Mouse (Mus musculus) layer of hippocampus, adult 18-20 months (tissue): ENCODE results near the gene Casq2. TPM values are rescaled to one million over a fixed set of nuclear protein-coding genes. Genes with fewer than 3 reads are reported as not detected.

ENCODE experiments used
- DNase-seq, 2 experiments: peaks; one replicate each; pipeline ENCODE4 v3.0.0; 2022; ENCODE audit warnings: low spot score in 2 of 2
- total RNA-seq, 2 experiments: library from RNA; stranded (reverse); gene quantifications; 2 replicates each; pipeline ENCODE4 v1.2.3; 2021

Casq2 gene
- total RNA-seq, 2 experiments from 2014 or later = 0.59 to 1.2 TPM

- no peak for DNase-seq
Measured at GRCm38 (mm10) chr3:102131627-102132324, 45.6 kb downstream of the Casq2 start.

- no peak for DNase-seq
Measured at GRCm38 (mm10) chr3:102135389-102136113, 49.3 kb downstream of the Casq2 start.

DNA sequence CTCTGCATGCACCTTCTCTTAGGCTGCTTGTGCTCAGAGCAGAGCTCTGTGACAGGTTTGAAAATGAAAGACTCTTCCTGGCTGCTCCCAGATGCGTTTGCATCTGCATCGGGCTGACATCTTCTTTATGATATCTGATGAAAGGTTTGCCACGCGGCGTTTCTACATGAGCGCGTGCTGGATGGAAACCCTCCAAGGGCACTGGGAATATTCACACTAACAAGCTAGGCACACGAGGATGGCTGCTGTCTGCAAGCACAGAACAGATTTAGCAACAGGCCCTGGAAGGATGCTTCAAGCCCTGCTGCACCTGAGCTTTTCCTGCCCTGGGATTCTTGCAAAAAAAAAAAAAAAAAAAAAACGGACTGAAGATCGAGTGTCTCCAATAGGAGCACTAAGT, 50.9 kb downstream of the Casq2 start:
- no peak for DNase-seq

DNA sequence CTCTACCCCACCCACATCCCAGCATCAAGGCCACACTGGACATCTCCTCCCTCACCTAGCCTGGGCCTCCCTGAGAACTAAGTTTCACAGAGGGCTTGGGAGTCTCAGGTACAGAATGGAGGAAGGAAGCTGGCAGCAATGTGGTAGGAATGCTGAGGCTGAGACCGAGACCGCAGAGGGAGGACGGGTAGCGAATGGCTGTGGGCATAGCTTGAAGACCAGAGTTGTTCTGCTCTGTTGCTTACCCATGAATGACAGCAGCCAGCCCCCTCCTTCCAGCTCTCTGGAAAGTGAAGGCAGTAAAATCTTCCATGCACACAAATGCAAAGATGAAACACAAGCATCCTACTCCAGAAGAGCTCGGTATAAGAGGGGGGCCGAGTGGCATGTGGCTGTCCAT, 52.7 kb downstream of the Casq2 start:
- no peak for DNase-seq

- DNase-seq = no peak
Measured at GRCm38 (mm10) chr3:102140606-102141005, 54.4 kb downstream of the Casq2 start.

DNA sequence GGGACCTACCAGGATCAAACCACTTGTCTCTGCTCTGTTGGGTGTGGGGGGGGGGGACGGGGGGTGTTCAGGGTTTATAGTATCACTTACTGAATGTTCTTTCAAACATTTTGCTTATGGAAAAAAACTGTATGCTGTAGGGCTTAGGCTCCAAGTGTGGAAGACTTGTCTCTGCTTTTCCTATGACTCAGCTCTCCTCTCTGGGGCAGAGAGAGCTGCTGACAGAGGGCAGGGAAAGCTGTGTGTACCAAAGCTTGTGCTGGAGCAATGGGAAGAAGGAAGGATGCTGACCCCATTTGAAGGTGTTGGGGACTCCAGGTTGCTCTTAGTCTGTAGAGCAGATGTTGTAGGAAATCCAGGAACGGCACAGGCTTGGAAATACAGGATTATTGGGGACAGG, 55.2 kb downstream of the Casq2 start:
- DNase-seq = no peak

DNA sequence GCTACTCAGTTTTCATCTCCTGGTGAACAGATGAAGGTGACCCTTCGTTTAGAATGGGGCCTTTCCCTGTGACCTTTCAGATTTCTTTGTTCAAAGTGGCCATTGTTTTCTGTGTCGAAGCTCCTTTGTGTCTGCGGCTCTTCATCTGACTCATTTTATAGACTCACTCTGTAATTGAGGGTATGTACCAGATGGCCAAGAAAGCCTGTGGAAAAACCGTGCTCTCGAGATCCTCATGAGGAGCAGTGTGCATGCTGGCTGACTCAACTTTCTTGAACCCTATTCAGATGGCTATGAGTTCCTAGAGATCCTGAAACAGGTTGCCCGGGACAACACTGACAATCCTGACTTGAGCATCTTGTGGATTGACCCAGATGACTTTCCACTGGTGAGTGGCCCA, 55.7 kb downstream of the Casq2 start:
- peak in 1 of 2 experiments; percentile 23 for DNase-seq

DNA sequence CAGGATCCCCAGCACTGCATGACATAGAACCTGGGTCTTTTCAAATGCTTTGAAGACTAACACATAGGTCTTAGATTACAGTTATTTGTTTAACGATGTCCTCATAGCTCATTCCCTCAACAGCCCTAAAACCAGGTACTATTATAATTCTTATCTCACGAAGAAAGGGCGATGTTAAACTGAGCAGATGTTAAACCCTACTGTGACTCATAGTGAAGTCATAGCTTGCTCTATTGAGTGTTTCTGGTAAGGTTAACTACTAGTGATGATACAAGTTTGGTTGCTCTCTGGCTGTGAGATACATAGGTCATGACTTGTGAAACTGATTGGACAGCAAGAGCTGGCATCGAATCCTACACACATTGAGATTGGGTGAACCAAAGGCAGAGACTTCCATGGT, 56.7 kb downstream of the Casq2 start:
- no peak for DNase-seq

DNA sequence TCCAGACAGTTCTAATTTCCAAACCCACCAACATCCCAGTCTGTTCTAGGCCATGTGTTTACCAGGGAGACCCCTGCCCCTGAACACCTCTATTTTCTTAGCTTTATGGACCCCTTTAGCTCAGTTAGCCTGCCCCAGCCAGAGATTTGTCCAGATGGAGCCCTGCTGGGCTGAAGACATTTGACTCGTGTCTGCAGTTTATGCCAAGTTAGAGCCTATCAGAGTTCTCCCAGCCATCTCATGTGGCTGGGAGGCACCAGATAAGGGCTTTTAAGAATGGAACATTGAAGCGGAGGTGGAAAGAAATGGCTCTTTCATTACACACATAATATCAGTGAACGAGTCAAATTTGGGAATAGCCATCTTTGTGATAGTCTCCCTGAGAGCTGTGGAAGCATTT, 57.3 kb downstream of the Casq2 start:
- no peak for DNase-seq

- no peak for DNase-seq
Measured at GRCm38 (mm10) chr3:102144401-102144800, 58.2 kb downstream of the Casq2 start.

GRCm38 (mm10) chr3:102145645-102146386, 59.6 kb downstream of the Casq2 start:
- DNase-seq = no peak

DNA sequence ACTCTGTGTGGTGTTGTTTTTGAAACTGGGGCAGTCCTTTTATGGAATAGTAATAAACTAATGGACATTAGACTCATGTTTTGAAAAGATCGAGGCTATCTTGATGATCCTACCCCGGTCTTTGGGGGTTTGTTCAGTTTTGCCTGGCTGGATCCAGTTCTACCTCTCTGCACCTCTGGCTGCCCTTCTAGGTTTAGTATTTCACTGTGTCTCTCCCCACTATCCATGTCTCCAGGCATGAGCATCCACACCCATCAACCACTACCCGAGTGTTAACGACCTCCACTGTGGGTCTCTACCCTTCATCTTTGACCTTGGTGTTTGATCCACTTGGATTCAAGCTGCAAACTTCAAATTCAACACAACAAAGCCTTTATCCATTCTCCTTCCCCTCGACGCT, 60.2 kb downstream of the Casq2 start:
- DNase-seq = no peak

DNA sequence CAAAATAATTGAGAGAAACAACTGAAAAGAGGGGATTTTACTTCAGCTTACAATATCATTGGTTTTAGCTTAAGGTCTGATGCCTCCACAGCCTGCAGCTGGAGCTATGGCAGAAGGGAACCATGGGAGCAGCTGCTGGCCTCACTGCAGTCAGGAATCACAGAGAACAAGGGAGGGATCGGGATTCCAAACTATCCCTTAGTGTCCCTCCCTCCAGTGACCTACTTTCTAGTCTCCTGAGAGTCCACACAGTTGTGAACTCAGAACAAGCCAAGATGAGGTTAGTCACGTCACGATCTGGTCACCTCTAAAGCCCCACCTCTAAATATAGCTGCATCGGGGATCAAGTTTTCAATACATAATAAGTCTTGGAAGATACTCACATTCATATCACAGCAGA, 61.0 kb downstream of the Casq2 start:
- no peak for DNase-seq

DNA sequence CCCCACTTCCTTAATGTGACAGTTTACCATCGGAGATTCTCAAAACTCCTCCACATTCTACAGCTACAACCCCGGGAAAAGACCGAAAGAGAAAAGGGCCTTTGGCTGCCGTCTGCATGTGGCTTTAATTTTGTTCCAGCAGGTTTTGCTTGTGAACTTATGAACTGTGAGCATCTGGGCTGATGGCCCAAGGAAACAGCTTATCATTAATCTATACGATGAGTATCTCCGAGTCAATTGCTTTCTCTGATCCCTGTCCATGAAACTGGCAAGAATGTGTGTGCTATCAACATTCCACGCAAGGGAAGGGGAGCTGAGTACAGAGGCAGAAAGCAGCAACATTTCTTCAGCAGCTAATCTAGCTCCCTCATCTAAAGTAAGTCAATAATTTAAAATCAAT, 63.7 kb downstream of the Casq2 start:
- DNase-seq = no peak

DNA sequence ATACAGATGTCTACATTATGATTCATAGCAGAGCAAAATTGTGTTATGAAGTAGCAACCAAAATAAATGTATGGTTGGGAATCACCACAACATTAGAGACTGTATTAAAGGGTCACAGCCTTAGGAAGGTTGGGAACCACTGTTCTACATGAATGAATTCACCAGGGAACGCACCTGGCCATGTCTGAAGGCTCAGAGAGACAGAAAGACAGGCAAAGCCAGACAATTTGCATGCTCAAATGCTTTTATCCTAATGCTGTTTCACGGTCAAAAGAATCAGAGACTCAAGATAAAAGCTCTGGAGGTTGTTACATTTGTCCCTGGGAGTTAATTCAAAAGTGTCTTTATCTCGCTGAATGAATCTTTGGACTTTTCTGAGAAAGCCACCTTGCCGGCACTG, 65.6 kb downstream of the Casq2 start:
- no peak for DNase-seq

DNA sequence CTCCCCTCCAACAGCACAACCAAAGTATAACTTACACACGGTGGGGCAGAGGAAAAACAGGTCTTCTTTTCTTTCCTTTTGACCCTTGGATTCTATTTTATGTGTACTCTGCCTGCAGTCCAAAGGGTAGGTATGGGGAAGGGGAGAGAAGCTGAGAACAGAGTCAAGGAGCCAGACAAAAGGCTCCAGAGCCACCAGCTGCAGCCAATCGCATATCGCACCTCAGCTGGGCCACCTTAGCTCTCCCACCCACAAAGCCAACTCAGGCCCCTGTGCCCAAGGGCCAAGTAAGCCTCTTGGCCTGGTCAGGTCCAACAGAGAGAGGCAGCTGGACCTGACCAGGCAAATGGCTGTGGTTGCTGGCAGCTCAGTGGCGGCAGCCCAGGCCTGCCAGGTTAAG, 66.3 kb downstream of the Casq2 start:
- no peak for DNase-seq

GRCm38 (mm10) chr3:102152872-102153271, 66.7 kb downstream of the Casq2 start:
- DNase-seq = no peak

DNA sequence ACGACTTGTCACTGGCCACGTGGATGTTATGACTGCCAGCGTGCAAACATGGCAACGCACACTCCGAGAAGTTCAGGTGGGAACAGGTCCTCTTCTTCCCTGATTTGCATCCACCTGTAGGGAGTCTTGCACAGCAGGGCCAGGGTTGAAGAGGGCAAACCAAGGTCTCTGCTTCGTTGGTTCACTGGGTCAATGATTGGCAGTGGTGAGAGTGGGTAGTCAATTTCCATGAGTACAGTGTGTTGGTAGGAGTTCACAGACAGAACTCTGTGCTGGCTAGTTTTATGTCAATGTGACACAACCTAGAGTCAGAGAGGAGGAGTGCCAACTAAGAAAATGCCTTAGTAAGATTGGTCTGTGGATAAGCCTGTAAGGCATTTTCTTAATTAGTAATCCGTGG, 67.9 kb downstream of the Casq2 start:
- no peak for DNase-seq

DNA sequence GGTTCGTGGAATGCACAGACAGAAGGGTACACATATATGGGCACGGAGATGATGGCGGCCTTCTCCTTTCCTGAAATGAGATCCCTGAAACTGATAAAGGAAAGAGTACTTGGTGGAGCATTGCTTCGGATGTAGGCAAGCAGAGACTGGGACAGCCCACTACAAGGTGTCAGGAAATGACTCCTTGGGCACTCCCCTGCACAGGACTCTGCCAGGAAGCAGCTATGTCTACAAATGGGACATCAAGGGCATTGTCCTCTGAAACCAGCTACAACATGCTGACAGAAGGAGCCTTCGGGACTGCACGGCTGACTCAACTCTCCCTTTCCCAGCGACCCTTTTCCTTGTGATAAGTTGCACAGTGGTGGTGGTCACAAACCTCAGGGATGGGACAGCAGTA, 70.5 kb downstream of the Casq2 start:
- no peak for DNase-seq

- DNase-seq = no peak
Measured at GRCm38 (mm10) chr3:102157652-102158051, 71.4 kb downstream of the Casq2 start.

- DNase-seq = no peak
Measured at GRCm38 (mm10) chr3:102158759-102159422, 72.7 kb downstream of the Casq2 start.
